Mouse (Mus musculus) ovary, postnatal 36 days (tissue): ENCODE results near the gene Olfr883.

Experiments
- DNase-seq: peaks from one replicate; pipeline ENCODE4 v3.0.0; 2022; ENCODE audit warnings: low spot score, mixed read lengths

Olfr883 gene

GRCm38 (mm10) chr9:38025508-38025907 is at the start of gene Olfr883:
Gene Olfr883, plus strand, starts transcription at chr9:38025808.
- DNase-seq, result no peak

DNA sequence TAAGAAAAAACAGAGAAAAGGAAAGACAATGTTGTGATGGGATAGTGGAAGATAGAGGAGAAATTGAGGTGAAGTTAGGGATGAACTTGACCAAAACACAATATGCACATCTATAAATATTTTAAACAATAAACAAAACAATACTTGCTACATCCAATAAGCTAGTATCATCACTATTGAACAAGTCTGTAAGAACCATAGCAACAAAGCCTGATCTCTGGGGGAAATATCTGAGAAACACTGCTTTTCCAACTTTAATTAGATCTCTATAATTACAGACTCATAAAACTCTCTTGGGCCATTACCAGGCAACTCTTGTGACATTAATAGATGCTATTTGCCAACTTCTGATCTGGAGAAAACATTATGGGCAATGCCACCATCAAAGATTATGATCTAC is 34.1 kb upstream of the Olfr883 start, which contains the start of gene Olfr881:
Gene Olfr881, plus strand, starts transcription at position 301 of the 400 bp plus-strand sequence.
- no peak for DNase-seq

DNA sequence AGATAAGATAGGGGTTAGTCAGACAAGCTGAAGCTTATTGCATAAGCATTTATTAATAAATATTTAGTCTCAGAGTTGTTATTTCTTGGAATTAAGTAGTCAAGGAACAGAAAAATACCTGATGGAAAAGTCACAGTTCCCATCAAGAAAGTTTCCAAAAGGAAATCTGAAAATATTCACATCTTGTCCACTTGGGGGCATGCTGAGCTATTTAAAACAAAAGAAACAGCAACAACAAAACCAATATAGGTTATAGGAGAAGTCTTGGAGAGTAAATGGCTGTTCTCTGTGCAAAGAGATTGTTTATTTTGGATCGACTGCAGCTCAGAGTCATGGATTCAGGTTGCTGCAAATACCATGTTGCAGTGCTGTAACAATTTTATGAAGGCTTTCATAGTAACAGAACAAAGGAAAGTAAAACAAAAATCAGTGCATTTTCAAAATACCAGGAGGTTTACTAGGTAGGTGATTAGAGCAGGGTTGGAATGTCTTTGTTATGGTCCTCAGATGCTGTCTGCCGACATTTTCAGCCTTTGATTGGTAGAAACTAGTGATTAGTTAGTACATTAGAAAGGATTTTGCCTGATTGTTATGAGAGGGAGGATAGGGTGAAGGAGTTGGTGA is 26.9 kb upstream of the Olfr883 start:
- DNase-seq, result no peak

GRCm38 (mm10) chr9:38000021-38000420 is 25.6 kb upstream of the Olfr883 start:
- no peak for DNase-seq

DNA sequence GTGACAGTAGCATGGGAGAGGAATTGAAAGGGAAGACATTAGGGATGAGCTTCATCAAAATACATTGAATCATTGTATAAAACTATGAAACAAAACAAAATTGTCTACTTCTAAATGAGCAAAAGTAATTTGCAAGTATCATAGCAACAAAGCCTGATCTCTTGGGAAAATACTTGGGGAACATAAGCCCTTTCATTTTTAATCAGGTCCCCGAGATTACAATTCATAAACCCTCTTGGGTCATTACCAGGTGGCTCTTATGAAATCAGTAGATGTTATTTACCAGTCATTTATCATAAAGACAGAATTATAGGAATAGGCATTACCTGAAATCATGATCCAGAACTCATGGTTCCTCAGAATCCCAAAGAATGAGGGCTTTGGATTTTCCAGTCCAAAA is 20.6 kb downstream of the Olfr883 start, which contains the start of gene Olfr884:
Gene Olfr884, plus strand, starts transcription at position 301 of the 400 bp plus-strand sequence.
- no peak for DNase-seq

DNA sequence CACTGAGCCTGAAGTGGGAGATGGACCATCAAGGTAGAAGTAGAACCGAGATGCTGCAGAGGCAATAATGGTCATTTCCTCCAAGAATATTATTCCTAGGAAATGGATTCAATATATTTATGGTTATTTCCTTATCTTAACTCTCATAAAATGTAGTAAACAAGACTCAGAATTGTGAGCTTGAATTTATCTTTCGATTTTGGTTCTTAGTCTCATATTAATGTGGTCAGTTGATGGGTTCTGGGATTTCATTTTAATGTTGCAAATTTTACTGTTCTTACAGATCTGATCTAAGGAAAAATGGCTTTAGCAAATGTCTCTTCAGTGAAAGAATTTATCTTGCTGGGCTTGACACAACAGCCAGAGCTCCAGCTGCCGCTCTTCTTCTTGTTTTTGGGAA is 35.4 kb downstream of the Olfr883 start, which contains the start of gene Olfr885:
Gene Olfr885, plus strand, starts transcription at position 301 of the 400 bp plus-strand sequence.
- no peak for DNase-seq
